Mouse (Mus musculus): ENCODE data around the gene Dhrs1.

GRCm38 (mm10) chr14:55793946-55794345, 48.5 kb upstream of the Dhrs1 start:
- TF ChIP-seq CTCF (IDR thresholded peaks at IDR 0.05; ENCODE audit: low read depth, low read length) (no peak), POLR2A (IDR thresholded peaks at IDR 0.05; ENCODE audit: borderline replicate concordance, low read depth, low read length) (no peak)
